Mouse (Mus musculus): ENCODE measurements around the gene Dnaja3. TPM values are rescaled to one million over a fixed set of nuclear protein-coding genes. Genes with fewer than 3 reads are reported as not detected.

The Dnaja3 gene
- polyA plus RNA-seq, 1 experiment from 2014 or later, result 77.6 TPM

DNA sequence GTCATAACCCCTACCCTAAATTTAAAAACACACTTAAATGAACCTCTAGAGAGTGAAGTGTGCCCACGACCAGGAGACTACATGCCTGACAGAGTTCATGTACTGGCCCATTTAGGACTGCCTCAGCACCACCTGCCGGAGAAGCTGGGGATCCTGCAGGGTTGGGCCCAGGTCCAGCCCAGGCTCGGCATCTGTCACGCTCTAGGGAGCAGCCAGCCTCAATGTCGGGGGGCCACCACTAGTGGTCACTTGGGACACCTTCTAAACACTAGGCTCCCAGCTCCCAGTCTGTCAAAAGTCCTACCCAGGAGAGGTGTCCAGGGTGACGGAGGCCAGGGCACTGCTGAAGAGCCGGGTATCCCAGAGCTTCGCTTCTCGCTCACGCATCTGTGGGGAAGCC is 14.9 kb downstream of the Dnaja3 start:
- no peak overlapping the region for H3K4me2 ChIP-seq
- H3K9me3 ChIP-seq (replicated peaks), result no peaks in the 10 kb centered on the region
- no peak overlapping the region for H3K9ac ChIP-seq
- H3K4me1 ChIP-seq (replicated peaks), result peaks cover 76% of the 10 kb centered on the region
- H3K27me3 ChIP-seq (replicated peaks), result no peaks in the 10 kb centered on the region
- H3K36me3 ChIP-seq, result peaks cover 52% of the 10 kb centered on the region
- peak overlapping the region; percentile 93 for H3K27ac ChIP-seq (ENCODE audit: poor library complexity, severe bottlenecking)
- no peak overlapping the region for H3K4me3 ChIP-seq
- 73% methylated on average over 10 of the region's 10 CpGs for WGBS
- no peak for ATAC-seq (ENCODE audit: insufficient number of reproducible peaks, low FRiP score)

GRCm38 (mm10) chr16:4655251-4655734 is 15.5 kb downstream of the Dnaja3 start:
- WGBS, result 55% methylated on average over 4 of the region's 4 CpGs
- Histone ChIP-seq H3K4me2 (no peak overlapping the region), H3K27me3 (replicated peaks) (no peaks in the 10 kb centered on the region), H3K9me3 (replicated peaks) (no peaks in the 10 kb centered on the region), H3K9ac (peak overlapping the region; percentile 54; the same call in 1 of the 2 replicates), H3K36me3 (peaks cover 46% of the 10 kb centered on the region), H3K4me3 (no peak overlapping the region), H3K4me1 (replicated peaks) (peaks cover 76% of the 10 kb centered on the region), H3K27ac (ENCODE audit: poor library complexity, severe bottlenecking) (peak overlapping the region; percentile 93)
- no peak for ATAC-seq (ENCODE audit: insufficient number of reproducible peaks, low FRiP score)

- ATAC-seq (ENCODE audit: insufficient number of reproducible peaks, low FRiP score), result no peak
- Histone ChIP-seq H3K9me3 (replicated peaks) (0 out of 2 replicates have a peak, but pooled peaks cover 2% of the 10 kb centered on the region), H3K9ac (peak overlapping the region; percentile 54), H3K27me3 (replicated peaks) (no peaks in the 10 kb centered on the region), H3K4me3 (no peak overlapping the region), H3K27ac (ENCODE audit: poor library complexity, severe bottlenecking) (peak overlapping the region; percentile 93), H3K4me2 (peak overlapping the region; percentile 39; the same call in 1 of the 2 replicates), H3K36me3 (peaks cover 47% of the 10 kb centered on the region), H3K4me1 (replicated peaks) (peaks cover 73% of the 10 kb centered on the region)
- 20% methylated on average over 11 of the region's 11 CpGs for WGBS
Observed at GRCm38 (mm10) chr16:4655764-4656570, 16.2 kb downstream of the Dnaja3 start.

DNA sequence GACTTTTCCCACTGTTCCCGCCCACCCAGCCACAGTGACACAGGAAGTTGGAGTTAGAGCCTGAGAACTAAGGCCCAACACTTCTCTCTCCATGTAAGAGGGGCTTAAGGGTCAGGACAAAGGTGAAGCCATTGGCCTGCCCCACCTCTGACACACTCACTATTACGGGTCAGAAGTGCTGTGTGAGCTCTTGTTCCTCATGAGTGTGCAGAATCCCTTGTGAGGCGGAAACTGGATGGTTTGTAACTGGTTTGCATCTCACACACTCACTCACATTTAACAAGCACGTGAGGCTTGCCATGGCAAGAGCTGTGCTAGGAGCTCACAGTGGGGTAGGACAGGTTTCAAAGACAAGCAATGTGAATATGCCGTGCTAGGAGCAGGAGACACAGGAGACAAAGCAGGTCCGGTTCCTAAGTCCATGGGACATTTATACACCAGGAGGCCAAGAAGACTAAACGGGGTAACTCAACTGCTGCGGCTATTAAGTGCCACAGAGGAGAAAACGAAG is 16.8 kb downstream of the Dnaja3 start:
- Histone ChIP-seq H3K4me2 (peak overlapping the region; percentile 39; the same call in 1 of the 2 replicates), H3K4me1 (replicated peaks) (peaks cover 67% of the 10 kb centered on the region), H3K27me3 (replicated peaks) (no peaks in the 10 kb centered on the region), H3K4me3 (no peak overlapping the region), H3K27ac (ENCODE audit: poor library complexity, severe bottlenecking) (peak overlapping the region; percentile 93), H3K9me3 (replicated peaks) (0 out of 2 replicates have a peak, but pooled peaks cover 2% of the 10 kb centered on the region), H3K9ac (peak overlapping the region; percentile 54), H3K36me3 (peaks cover 49% of the 10 kb centered on the region)
- ATAC-seq (ENCODE audit: insufficient number of reproducible peaks, low FRiP score), result no peak
- WGBS, result 51% methylated on average over 9 of the region's 9 CpGs

DNA sequence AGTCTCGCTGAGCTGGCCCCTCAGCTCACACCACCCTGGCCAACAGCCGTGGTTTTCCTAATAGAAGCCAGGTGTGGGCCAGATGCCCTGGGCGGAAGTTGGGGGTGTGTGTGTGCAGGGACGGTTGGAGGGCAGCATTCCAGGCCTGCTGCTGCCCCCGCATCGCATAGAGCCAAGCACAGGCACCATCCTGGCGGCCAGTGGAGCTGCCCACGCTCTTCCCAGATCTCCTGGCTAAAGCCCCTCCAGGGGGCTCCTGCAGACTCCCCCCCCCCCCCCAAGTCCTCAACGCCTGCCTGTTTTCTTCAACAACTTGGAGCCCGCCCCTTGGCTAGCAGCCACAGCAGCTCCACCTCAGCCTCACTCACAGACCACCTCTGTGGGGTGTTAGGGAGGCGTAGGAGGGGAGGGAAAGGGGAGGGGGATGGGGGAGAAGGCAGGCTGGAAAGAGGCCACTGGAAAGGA is 19.0 kb downstream of the Dnaja3 start:
- H3K9ac ChIP-seq, result peak overlapping the region; percentile 45
- peaks cover 39% of the 10 kb centered on the region for H3K36me3 ChIP-seq
- H3K4me1 ChIP-seq (replicated peaks), result peaks cover 48% of the 10 kb centered on the region
- H3K4me2 ChIP-seq, result peak overlapping the region; percentile 27
- WGBS, result 16% methylated on average over 11 of the region's 11 CpGs
- ATAC-seq (ENCODE audit: insufficient number of reproducible peaks, low FRiP score), result peak; percentile 63
- 0 out of 2 replicates have a peak, but pooled peaks cover 2% of the 10 kb centered on the region for H3K9me3 ChIP-seq (replicated peaks)
- no peak overlapping the region for H3K4me3 ChIP-seq
- H3K27ac ChIP-seq (ENCODE audit: poor library complexity, severe bottlenecking), result peak overlapping the region; percentile 63
- H3K27me3 ChIP-seq (replicated peaks), result no peaks in the 10 kb centered on the region

- H3K27ac ChIP-seq (ENCODE audit: poor library complexity, severe bottlenecking), result peak overlapping the region; percentile 63
- peaks cover 43% of the 10 kb centered on the region for H3K4me1 ChIP-seq (replicated peaks)
- ATAC-seq (ENCODE audit: insufficient number of reproducible peaks, low FRiP score), result no peak
- 0 out of 2 replicates have a peak, but pooled peaks cover 2% of the 10 kb centered on the region for H3K9me3 ChIP-seq (replicated peaks)
- WGBS, result 22% methylated on average over 2 of the region's 2 CpGs
- peak overlapping the region; percentile 27 for H3K4me2 ChIP-seq
- no peaks in the 10 kb centered on the region for H3K27me3 ChIP-seq (replicated peaks)
- peaks cover 38% of the 10 kb centered on the region for H3K36me3 ChIP-seq
- peak overlapping the region; percentile 45; the same call in 1 of the 2 replicates for H3K9ac ChIP-seq
- no peak overlapping the region for H3K4me3 ChIP-seq
Observed at GRCm38 (mm10) chr16:4659326-4659725, 19.5 kb downstream of the Dnaja3 start.

GRCm38 (mm10) chr16:4661605-4662004 is 21.8 kb downstream of the Dnaja3 start:
- no peak overlapping the region for H3K27ac ChIP-seq (ENCODE audit: poor library complexity, severe bottlenecking)
- no peak overlapping the region for H3K4me2 ChIP-seq
- no peak for ATAC-seq (ENCODE audit: insufficient number of reproducible peaks, low FRiP score)
- peaks cover 42% of the 10 kb centered on the region for H3K36me3 ChIP-seq
- no peak overlapping the region for H3K9ac ChIP-seq
- no peak overlapping the region for H3K4me3 ChIP-seq
- no peaks in the 10 kb centered on the region for H3K27me3 ChIP-seq (replicated peaks)
- whole genome bisulfite sequencing, result 77% methylated on average over 2 of the region's 2 CpGs
- 0 out of 2 replicates have a peak, but pooled peaks cover 2% of the 10 kb centered on the region for H3K9me3 ChIP-seq (replicated peaks)
- peaks cover 20% of the 10 kb centered on the region for H3K4me1 ChIP-seq (replicated peaks)

DNA sequence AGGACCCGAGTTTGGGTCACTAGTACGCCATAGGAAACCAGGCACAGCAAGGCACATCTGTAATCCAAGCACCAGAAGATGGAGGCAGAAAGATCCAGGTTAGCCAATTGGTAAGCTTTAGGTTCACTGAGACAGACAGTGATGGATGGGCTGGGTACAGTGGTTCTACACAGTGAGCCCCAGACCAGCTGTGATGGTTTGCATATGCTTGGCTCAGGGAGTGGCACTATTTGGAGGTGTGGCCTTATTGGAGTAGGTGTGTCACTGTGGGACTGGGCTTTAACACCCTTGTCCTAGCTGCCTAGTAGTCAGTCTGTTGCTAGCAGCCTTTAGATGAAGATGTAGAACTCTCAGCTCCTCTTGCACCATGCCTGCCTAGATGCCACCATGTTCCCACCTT is 24.0 kb downstream of the Dnaja3 start:
- Histone ChIP-seq H3K27me3 (replicated peaks) (no peaks in the 10 kb centered on the region), H3K36me3 (peaks cover 57% of the 10 kb centered on the region), H3K4me3 (no peak overlapping the region), H3K9me3 (replicated peaks) (0 out of 2 replicates have a peak, but pooled peaks cover 2% of the 10 kb centered on the region), H3K4me1 (replicated peaks) (peaks cover 7% of the 10 kb centered on the region), H3K4me2 (no peak overlapping the region), H3K9ac (no peak overlapping the region), H3K27ac (ENCODE audit: poor library complexity, severe bottlenecking) (no peak overlapping the region)
- WGBS, result 83% methylated on average over 2 of the region's 2 CpGs
- no peak for ATAC-seq (ENCODE audit: insufficient number of reproducible peaks, low FRiP score)

GRCm38 (mm10) chr16:4665726-4666125 is 25.9 kb downstream of the Dnaja3 start:
- Histone ChIP-seq H3K9me3 (replicated peaks) (no peaks in the 10 kb centered on the region), H3K27me3 (replicated peaks) (no peaks in the 10 kb centered on the region), H3K9ac (no peak overlapping the region), H3K4me2 (no peak overlapping the region), H3K27ac (ENCODE audit: poor library complexity, severe bottlenecking) (no peak overlapping the region), H3K36me3 (peaks cover 68% of the 10 kb centered on the region), H3K4me3 (no peak overlapping the region), H3K4me1 (replicated peaks) (no peaks in the 10 kb centered on the region)
- WGBS, result 95% methylated on average over 2 of the region's 2 CpGs
- no peak for ATAC-seq (ENCODE audit: insufficient number of reproducible peaks, low FRiP score)

GRCm38 (mm10) chr16:4667190-4667808 is 27.5 kb downstream of the Dnaja3 start:
- H3K4me2 ChIP-seq, result no peak overlapping the region
- no peak overlapping the region for H3K27ac ChIP-seq (ENCODE audit: poor library complexity, severe bottlenecking)
- H3K4me1 ChIP-seq (replicated peaks), result no peaks in the 10 kb centered on the region
- no peak overlapping the region for H3K4me3 ChIP-seq
- no peaks in the 10 kb centered on the region for H3K27me3 ChIP-seq (replicated peaks)
- peak; percentile 77 for ATAC-seq (ENCODE audit: insufficient number of reproducible peaks, low FRiP score)
- WGBS, result 25% methylated on average over 3 of the region's 3 CpGs
- no peak overlapping the region for H3K9ac ChIP-seq
- H3K36me3 ChIP-seq, result peaks cover 57% of the 10 kb centered on the region
- H3K9me3 ChIP-seq (replicated peaks), result no peaks in the 10 kb centered on the region

- H3K9ac ChIP-seq, result no peak overlapping the region
- H3K4me2 ChIP-seq, result no peak overlapping the region
- no peaks in the 10 kb centered on the region for H3K9me3 ChIP-seq (replicated peaks)
- no peaks in the 10 kb centered on the region for H3K27me3 ChIP-seq (replicated peaks)
- H3K36me3 ChIP-seq, result peaks cover 62% of the 10 kb centered on the region
- no peak overlapping the region for H3K27ac ChIP-seq (ENCODE audit: poor library complexity, severe bottlenecking)
- no peak overlapping the region for H3K4me3 ChIP-seq
- WGBS, result 68% methylated on average over 5 of the region's 5 CpGs
- no peak for ATAC-seq (ENCODE audit: insufficient number of reproducible peaks, low FRiP score)
- H3K4me1 ChIP-seq (replicated peaks), result no peaks in the 10 kb centered on the region
Observed at GRCm38 (mm10) chr16:4670317-4670716, 30.5 kb downstream of the Dnaja3 start.

All from heart, embryonic 12.5 days (tissue).